Mouse (Mus musculus) brain, embryonic 14.5 days (tissue): ENCODE results near the gene Cfap61.

ENCODE experiments used
- CTCF ChIP-seq: fragments of 200-500 bp; IDR thresholded peaks from 2 replicates; pipeline ENCODE4 v1.5.1; 2012; ENCODE audit warnings: inconsistent platforms, mild to moderate bottlenecking, moderate library complexity, borderline replicate concordance; ENCODE audit not compliant: insufficient read depth, insufficient read length; ENCODE audit errors: extremely low read depth
- POLR2A ChIP-seq: fragments of 200-500 bp; IDR thresholded peaks from 2 replicates; pipeline ENCODE4 v1.6.1; 2012; ENCODE audit warnings: mild to moderate bottlenecking, inconsistent platforms, borderline replicate concordance; ENCODE audit not compliant: poor library complexity, insufficient read depth, insufficient read length, severe bottlenecking; ENCODE audit errors: extremely low read depth

DNA sequence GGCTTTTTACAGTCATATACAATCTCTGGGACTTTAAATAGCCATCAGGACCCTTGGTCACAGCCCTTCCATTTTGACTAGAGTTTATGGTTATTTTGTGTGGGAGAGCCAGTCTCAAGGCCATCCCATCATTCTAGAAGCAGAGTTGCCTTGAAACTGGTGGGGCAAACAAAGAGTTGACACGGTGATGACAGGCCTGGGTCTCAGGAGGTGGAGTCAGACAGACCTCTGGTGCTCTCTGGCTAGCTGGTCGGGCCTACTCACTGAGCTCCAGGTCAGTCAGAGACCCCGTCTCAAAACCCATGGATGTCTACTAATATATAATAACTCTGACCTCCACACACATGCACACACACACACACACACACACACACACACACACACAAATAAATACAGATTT lies 206.1 kb downstream of the Cfap61 start:
- TF ChIP-seq CTCF (no peak), POLR2A (no peak)
